Mouse (Mus musculus) heart, embryonic 16.5 days (tissue): ENCODE measurements around the gene Dnah1. TPM values are rescaled to one million over a fixed set of nuclear protein-coding genes. Genes with fewer than 3 reads are reported as not detected.

Experiments
- ATAC-seq: fragments of 200-750 bp; cut with Nextera tagmentation; replicated peaks from 2 replicates; pipeline ENCODE4 v1.8.0; 2017; ENCODE audit warnings: moderate number of reproducible peaks; ENCODE audit not compliant: insufficient read depth, low FRiP score; ENCODE audit errors: extremely low read depth
- H3K27ac ChIP-seq: fragments of 300-500 bp; sonication (generic); 2 replicates; pipeline ENCODE4 v1.5.1; 2014; ENCODE audit warnings: mild to moderate bottlenecking, low read length, control low read depth, moderate library complexity
- H3K27me3 ChIP-seq: fragments of 300-500 bp; sonication (generic); 2 replicates; pipeline ENCODE4 v1.6.1; 2014; ENCODE audit warnings: low read length, mixed read lengths; ENCODE audit not compliant: control insufficient read depth, insufficient read depth
- H3K36me3 ChIP-seq: fragments of 300-500 bp; sonication (generic); 2 replicates; pipeline ENCODE4 v1.6.1; 2014; ENCODE audit not compliant: control insufficient read depth, insufficient read depth
- H3K4me1 ChIP-seq: fragments of 300-500 bp; sonication (generic); 2 replicates; pipeline ENCODE4 v1.6.1; 2014; ENCODE audit warnings: low read length, mixed read lengths; ENCODE audit not compliant: control insufficient read depth, insufficient read depth
- H3K4me2 ChIP-seq: fragments of 300-500 bp; sonication (generic); 2 replicates; pipeline ENCODE4 v1.6.1; 2014; ENCODE audit warnings: low read depth, mild to moderate bottlenecking, control low read depth, low read length
- H3K4me3 ChIP-seq: fragments of 300-500 bp; sonication (generic); 2 replicates; pipeline ENCODE4 v1.5.1; 2014; ENCODE audit warnings: mild to moderate bottlenecking, control low read depth, low read length
- H3K9ac ChIP-seq: fragments of 300-500 bp; sonication (generic); 2 replicates; pipeline ENCODE4 v1.6.1; 2014; ENCODE audit warnings: low read length, control low read depth
- H3K9me3 ChIP-seq: fragments of 300-500 bp; sonication (generic); replicated peaks from 2 replicates; pipeline ENCODE4 v1.6.1; 2016; ENCODE audit warnings: low read length; ENCODE audit not compliant: control insufficient read depth
- WGBS: fragments of 180-500 bp; shearing (Covaris S2); extraction: QIAGEN DNeasy Blood & Tissue Kit; methylation state at CpG from one replicate; pipeline ENCODE4 v1.1.7; 2014; 5-methylcytosine and 5-hydroxymethylcytosine counted together
- polyA plus RNA-seq: library from polyadenylated mRNA; unstranded; fragments of >200 nt; fragmentation: Nextera tagmentation; extraction: Ambion mirVana; gene quantifications from 2 replicates; pipeline ENCODE4 v1.2.1, GENCODE M21; 2015

Gene Dnah1
- polyA plus RNA-seq, 1 experiment from 2014 or later, result 0.54 TPM

DNA sequence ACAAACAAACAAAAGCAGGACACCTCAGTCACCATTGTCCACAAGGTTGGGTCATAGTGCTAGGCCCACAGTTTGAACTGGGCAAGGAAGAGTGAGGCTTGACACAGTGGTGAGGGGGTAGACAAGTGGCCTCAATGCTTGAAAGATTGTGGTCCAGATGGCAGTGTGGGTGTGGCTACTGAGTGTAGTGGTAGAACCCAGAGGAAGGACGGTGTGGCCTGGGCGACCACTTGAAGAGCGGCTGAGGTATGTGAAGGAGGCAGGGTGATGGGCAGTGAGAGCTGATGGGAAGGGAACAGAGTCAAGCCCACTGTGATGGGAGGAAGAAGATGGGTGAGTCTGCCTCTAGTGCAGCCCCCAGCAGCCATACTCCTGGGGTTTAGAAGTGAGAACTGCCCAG is 109.0 kb downstream of the Dnah1 start:
- no peak for ATAC-seq
- Histone ChIP-seq H3K9ac (no peak overlapping the region), H3K36me3 (peaks cover 2% of the 10 kb centered on the region; the same call in 1 of the 2 replicates), H3K27me3 (no peaks in the 10 kb centered on the region), H3K4me1 (peaks cover 48% of the 10 kb centered on the region), H3K4me3 (no peak overlapping the region), H3K4me2 (no peak overlapping the region), H3K9me3 (no peaks in the 10 kb centered on the region), H3K27ac (peak overlapping the region; percentile 70; the same call in 1 of the 2 replicates)
- WGBS, result 76% methylated on average over 3 of the region's 3 CpGs

- H3K4me3 ChIP-seq, result no peak overlapping the region
- H3K9ac ChIP-seq, result peak overlapping the region; percentile 46; the same call in 1 of the 2 replicates
- H3K27me3 ChIP-seq, result no peaks in the 10 kb centered on the region
- peak overlapping the region; percentile 70 for H3K27ac ChIP-seq
- H3K9me3 ChIP-seq, result no peaks in the 10 kb centered on the region
- 48% methylated on average over 8 of the region's 8 CpGs for WGBS
- ATAC-seq, result no peak
- peaks cover 2% of the 10 kb centered on the region; the same call in 1 of the 2 replicates for H3K36me3 ChIP-seq
- H3K4me2 ChIP-seq, result no peak overlapping the region
- H3K4me1 ChIP-seq, result peaks cover 48% of the 10 kb centered on the region
Observed at GRCm38 (mm10) chr14:31213868-31214267, 109.8 kb downstream of the Dnah1 start.

- Histone ChIP-seq H3K9ac (peak overlapping the region; percentile 43), H3K4me3 (0 out of 2 replicates have a peak overlapping the region, but pooled peaks have one; percentile 41), H3K27me3 (no peaks in the 10 kb centered on the region), H3K4me1 (peaks cover 45% of the 10 kb centered on the region), H3K27ac (peak overlapping the region; percentile 70), H3K4me2 (peak overlapping the region; percentile 92), H3K36me3 (peaks cover 2% of the 10 kb centered on the region; the same call in 1 of the 2 replicates), H3K9me3 (no peaks in the 10 kb centered on the region)
- no peak for ATAC-seq
- 36% methylated on average over 3 of the region's 3 CpGs for WGBS
Observed at GRCm38 (mm10) chr14:31212499-31212898, 111.2 kb downstream of the Dnah1 start.

DNA sequence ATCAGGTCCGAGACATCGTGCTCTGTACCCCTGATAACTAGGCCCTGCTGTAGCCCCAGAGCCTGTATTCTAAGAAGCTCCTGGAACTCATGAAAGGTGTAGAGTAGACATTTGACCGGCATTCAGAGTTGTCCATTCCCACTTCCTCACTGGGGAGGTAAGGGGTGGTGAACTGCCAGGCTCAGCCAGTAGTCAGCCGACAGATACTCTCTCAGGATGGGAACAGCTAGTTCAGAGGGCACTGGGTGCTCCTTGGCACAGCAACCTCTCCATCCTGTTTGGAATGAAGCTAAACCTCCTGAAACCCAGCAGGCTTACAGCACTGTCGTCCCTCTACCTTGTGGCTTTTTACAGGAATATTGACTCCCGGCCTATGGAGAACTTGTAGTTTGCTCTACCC is 111.8 kb downstream of the Dnah1 start:
- Histone ChIP-seq H3K4me1 (peaks cover 48% of the 10 kb centered on the region), H3K4me3 (peak overlapping the region; percentile 41), H3K9me3 (no peaks in the 10 kb centered on the region), H3K4me2 (peak overlapping the region; percentile 92), H3K27me3 (no peaks in the 10 kb centered on the region), H3K27ac (peak overlapping the region; percentile 70), H3K36me3 (peaks cover 2% of the 10 kb centered on the region; the same call in 1 of the 2 replicates), H3K9ac (peak overlapping the region; percentile 43)
- WGBS, result 56% methylated on average over 6 of the region's 6 CpGs
- ATAC-seq, result no peak

Other genes with a start within 250 kb of the Dnah1 start
- 90.4 and 95.8 TPM in 2 replicates for gene Smim4, start 194.9 kb downstream of the Dnah1 start, polyA plus RNA-seq
- 288 and 319 TPM in 2 replicates for gene Nt5dc2, start 192.8 kb downstream of the Dnah1 start, polyA plus RNA-seq
- 36.6 and 43.8 TPM in 2 replicates for gene Stab1, start 155.3 kb downstream of the Dnah1 start, polyA plus RNA-seq
- 4,861 and 5,105 TPM in 2 replicates for gene Tnnc1, start 115.6 kb downstream of the Dnah1 start, polyA plus RNA-seq
- gene Nisch, start 107.0 kb downstream of the Dnah1 start, polyA plus RNA-seq, result 331 and 376 TPM in 2 replicates
- 0.97 TPM in 2 replicates for gene Sema3g, start 106.0 kb downstream of the Dnah1 start, polyA plus RNA-seq
- 9.5 TPM in 2 replicates for gene Phf7, start 72.6 kb downstream of the Dnah1 start, polyA plus RNA-seq
- 54.5 and 56.4 TPM in 2 replicates for gene Bap1, start 72.4 kb downstream of the Dnah1 start, polyA plus RNA-seq
- gene Capn7, start 12.7 kb upstream of the Dnah1 start, polyA plus RNA-seq, result 40.3 and 41.9 TPM in 2 replicates
- 25.8 and 26.4 TPM in 2 replicates for gene Sh3bp5, start 112.2 kb upstream of the Dnah1 start, polyA plus RNA-seq
- gene Eaf1, start 170.5 kb upstream of the Dnah1 start, polyA plus RNA-seq, result 13.0 and 14.7 TPM in 2 replicates
- gene Mettl6, start 171.1 kb upstream of the Dnah1 start, polyA plus RNA-seq, result 41.1 and 47.3 TPM in 2 replicates